Mouse (Mus musculus) midbrain, embryonic 11.5 days (tissue): ENCODE measurements around the gene D10Jhu81e. TPM values are rescaled to one million over a fixed set of nuclear protein-coding genes. Genes with fewer than 3 reads are reported as not detected.

ENCODE experiments used
- ATAC-seq: fragments of 200-750 bp; cut with Nextera tagmentation; 2 replicates; pipeline ENCODE4 v1.8.0; 2017; ENCODE audit warnings: moderate TSS enrichment, moderate library complexity; ENCODE audit not compliant: low FRiP score
- DNase-seq: peaks from one replicate; pipeline ENCODE4 v3.0.0; 2015; ENCODE audit warnings: low spot score; ENCODE audit errors: missing footprints
- H3K27ac ChIP-seq: fragments of 300-500 bp; sonication (generic); 2 replicates; pipeline ENCODE4 v1.5.1; 2014; ENCODE audit warnings: low read depth, low read length
- H3K27me3 ChIP-seq: fragments of 300-500 bp; sonication (generic); 2 replicates; pipeline ENCODE4 v1.6.1; 2014; ENCODE audit warnings: mild to moderate bottlenecking, low read length, moderate library complexity, mixed read lengths; ENCODE audit not compliant: control insufficient read depth, insufficient read depth
- H3K36me3 ChIP-seq: fragments of 300-500 bp; sonication (generic); 2 replicates; pipeline ENCODE4 v1.6.1; 2014; ENCODE audit warnings: mild to moderate bottlenecking, low read length, moderate library complexity, mixed read lengths; ENCODE audit not compliant: control insufficient read depth, insufficient read depth
- H3K4me1 ChIP-seq: fragments of 300-500 bp; sonication (generic); 2 replicates; pipeline ENCODE4 v1.6.1; 2014; ENCODE audit warnings: low read length; ENCODE audit not compliant: control insufficient read depth, insufficient read depth
- H3K4me2 ChIP-seq: fragments of 300-500 bp; sonication (generic); 2 replicates; pipeline ENCODE4 v1.6.1; 2014; ENCODE audit warnings: mild to moderate bottlenecking, moderate library complexity
- H3K4me3 ChIP-seq: fragments of 300-500 bp; sonication (generic); 2 replicates; pipeline ENCODE4 v1.5.1; 2014; ENCODE audit warnings: low read depth, low read length
- H3K9ac ChIP-seq: fragments of 300-500 bp; sonication (generic); 2 replicates; pipeline ENCODE4 v1.6.1; 2014; ENCODE audit warnings: low read length
- H3K9me3 ChIP-seq: fragments of 300-500 bp; sonication (generic); 2 replicates; pipeline ENCODE4 v1.6.1; 2016; ENCODE audit warnings: low read length; ENCODE audit not compliant: control insufficient read depth
- WGBS: fragments of 180-500 bp; shearing (Covaris S2); extraction: QIAGEN DNeasy Blood & Tissue Kit; methylation state at CpG from one replicate; pipeline ENCODE4 v1.1.7; 2014; 5-methylcytosine and 5-hydroxymethylcytosine counted together
- polyA plus RNA-seq: library from polyadenylated mRNA; unstranded; fragments of >200 nt; fragmentation: Nextera tagmentation; extraction: Ambion mirVana; gene quantifications from 2 replicates; pipeline ENCODE4 v1.2.1, GENCODE M21; 2014

Gene D10Jhu81e
- polyA plus RNA-seq, 1 experiment from 2014 or later, result 20.9 TPM

DNA sequence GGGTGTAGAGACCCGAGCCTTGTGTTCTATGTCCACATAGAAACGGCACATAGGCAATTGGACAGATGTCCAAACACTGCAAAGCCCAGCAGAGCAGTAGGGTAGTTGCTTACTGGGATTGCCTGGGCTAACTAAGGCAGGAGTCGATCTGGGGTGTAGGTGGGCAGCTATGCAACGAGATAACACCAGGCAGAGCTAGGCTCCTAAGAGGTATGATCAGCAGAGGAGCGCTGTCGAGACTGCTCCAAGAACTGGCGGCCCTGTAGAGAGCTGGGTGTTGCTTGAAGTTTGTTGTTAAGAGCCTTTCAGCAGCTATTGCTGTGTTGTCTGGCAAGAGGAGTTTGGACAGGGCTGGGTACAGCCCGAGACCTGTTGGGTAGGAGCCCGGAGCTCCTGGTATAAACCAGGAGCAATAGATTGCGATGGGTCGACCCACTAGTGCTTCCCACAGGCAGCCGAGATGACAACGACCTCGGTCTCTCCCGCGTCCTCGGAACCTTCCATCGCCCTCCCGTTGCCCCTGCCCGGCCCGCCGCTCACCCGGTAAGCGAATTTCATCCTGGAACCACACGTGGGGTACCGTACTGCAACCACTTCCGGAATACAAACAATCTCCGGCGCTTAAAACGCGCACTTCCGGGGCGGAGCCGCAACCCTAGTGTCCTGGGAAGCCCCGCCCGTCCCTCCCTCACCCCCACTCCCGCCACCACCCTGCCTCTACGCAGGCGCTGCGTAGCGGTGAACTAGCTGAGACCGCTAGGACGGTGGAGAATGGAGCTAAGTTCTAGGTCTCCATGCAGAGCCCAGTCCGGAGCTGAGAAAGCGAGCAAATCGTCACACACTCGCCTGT, 15.2 kb upstream of the D10Jhu81e start, which contains the start of gene Pwp2:
Gene Pwp2 (minus strand): TSS at position 619 of the 850 bp plus-strand sequence.
- Histone ChIP-seq H3K4me1 (peaks cover 6% of the 10 kb centered on the region), H3K27ac (peak within 1 kb of the TSS; percentile 48; the same call in 1 of the 2 replicates), H3K27me3 (no peaks in the 10 kb centered on the region), H3K4me3 (peak within 1 kb of the TSS; percentile 45), H3K9me3 (no peaks in the 10 kb centered on the region), H3K4me2 (peak within 1 kb of the TSS; percentile 85), H3K9ac (peak within 1 kb of the TSS; percentile 59), H3K36me3 (peaks cover 19% of the 10 kb centered on the region)
- peak; percentile 99 for DNase-seq
- ATAC-seq, result peak; percentile 97
- WGBS, result 2% methylated on average over 47 of the region's 47 CpGs

DNA sequence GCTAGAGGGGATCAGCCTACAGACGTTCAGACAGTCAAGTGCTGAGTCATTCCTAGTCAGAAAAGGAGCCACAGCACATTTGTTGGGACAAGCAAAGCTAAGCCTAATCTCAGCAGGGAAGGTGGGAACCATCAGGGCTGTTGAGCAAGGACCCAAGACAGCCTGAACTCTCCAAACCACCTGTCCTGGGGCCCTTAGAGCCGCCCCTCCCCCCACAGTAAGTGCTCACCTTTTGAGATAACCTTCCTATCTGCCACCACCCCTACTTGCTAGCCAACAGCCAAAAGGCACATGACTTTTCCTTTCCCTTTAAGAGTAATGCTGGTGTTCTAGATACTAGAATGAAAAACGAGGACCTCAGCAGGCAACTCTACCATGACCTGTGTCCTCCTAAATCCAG, 14.0 kb upstream of the D10Jhu81e start:
- no peaks in the 10 kb centered on the region for H3K27me3 ChIP-seq
- peaks cover 21% of the 10 kb centered on the region for H3K36me3 ChIP-seq
- peak overlapping the region; percentile 85; the same call in 1 of the 2 replicates for H3K4me2 ChIP-seq
- H3K9me3 ChIP-seq, result no peaks in the 10 kb centered on the region
- peaks cover 6% of the 10 kb centered on the region for H3K4me1 ChIP-seq
- 79% methylated on average over 3 of the region's 3 CpGs for WGBS
- no peak for DNase-seq
- no peak overlapping the region for H3K27ac ChIP-seq
- no peak overlapping the region; the same call in 1 of the 2 replicates for H3K4me3 ChIP-seq
- no peak overlapping the region; the same call in 1 of the 2 replicates for H3K9ac ChIP-seq
- ATAC-seq, result no peak

DNA sequence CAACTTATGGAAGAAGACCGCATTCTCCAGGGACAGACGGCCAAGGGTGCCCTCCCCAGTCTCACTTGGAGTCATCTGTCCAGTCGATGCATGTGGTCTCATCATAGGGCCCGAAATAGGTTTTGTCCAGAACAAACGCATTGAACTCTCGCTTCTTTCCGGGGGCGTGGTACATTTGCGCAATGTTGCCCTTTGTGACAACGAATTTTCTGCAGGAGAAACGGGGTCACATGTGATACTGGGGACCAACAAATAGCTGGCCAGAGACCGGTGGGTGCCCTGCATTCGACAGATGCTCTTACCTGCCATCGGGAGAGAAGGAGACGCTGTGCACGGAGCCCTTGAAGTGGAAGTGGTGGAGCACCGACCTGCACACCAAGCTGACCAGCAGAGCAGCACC, 12.7 kb upstream of the D10Jhu81e start:
- 97% methylated on average over 17 of the region's 17 CpGs for WGBS
- Histone ChIP-seq H3K27me3 (no peaks in the 10 kb centered on the region), H3K9me3 (no peaks in the 10 kb centered on the region), H3K4me2 (no peak overlapping the region), H3K4me1 (peaks cover 6% of the 10 kb centered on the region), H3K9ac (no peak overlapping the region), H3K4me3 (no peak overlapping the region), H3K36me3 (peaks cover 19% of the 10 kb centered on the region), H3K27ac (no peak overlapping the region)
- DNase-seq (no peak), ATAC-seq (no peak)

DNA sequence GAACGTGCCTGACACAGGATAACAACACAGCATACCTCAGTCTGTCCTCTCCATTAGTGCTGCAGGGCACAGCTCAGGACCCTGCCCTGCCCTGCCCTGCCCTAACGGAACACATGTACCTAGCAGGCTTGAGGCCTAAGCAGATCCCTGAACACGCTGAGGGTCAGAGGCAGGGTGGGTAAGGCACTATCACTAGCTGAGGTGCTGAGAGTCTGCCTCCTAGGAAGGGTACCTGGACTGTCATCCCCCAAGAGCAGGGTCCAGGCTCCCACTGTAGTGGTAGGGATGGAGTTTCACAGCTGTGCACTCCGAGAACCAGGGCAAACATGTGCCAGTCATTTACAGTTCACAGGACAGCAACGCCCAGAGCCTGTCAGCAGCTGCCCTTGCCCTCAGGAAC, 4.9 kb upstream of the D10Jhu81e start:
- peaks cover 2% of the 10 kb centered on the region; the same call in 1 of the 2 replicates for H3K4me1 ChIP-seq
- H3K27me3 ChIP-seq, result no peaks in the 10 kb centered on the region
- H3K4me2 ChIP-seq, result no peak overlapping the region
- ATAC-seq (no peak), DNase-seq (peak; percentile 62)
- H3K9ac ChIP-seq, result no peak overlapping the region
- H3K27ac ChIP-seq, result no peak overlapping the region
- no peak overlapping the region for H3K4me3 ChIP-seq
- H3K9me3 ChIP-seq, result no peaks in the 10 kb centered on the region
- H3K36me3 ChIP-seq, result peaks cover 37% of the 10 kb centered on the region
- 95% methylated on average over 5 of the region's 5 CpGs for WGBS

DNA sequence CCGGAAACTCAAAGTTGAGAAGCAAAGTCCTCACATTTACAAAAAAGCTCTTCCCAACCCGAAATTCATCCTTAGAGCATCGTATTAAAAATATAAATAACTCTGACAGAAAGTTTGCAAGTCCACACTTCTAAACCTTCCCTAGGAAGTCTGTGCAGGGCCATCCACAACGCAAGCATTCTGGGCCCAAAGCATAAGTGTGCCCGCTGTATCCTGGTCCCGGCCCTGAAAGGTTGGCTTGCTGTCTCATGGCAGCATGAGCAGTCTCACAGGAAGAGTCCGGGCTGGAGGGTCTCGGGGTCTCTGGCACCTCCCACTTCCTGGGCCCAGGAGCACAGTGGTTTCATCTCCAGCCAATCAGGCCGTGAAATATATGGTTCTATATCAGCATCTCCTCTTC, 2.0 kb upstream of the D10Jhu81e start:
- ATAC-seq, result no peak
- no peak for DNase-seq
- no peak overlapping the region for H3K27ac ChIP-seq
- no peaks in the 10 kb centered on the region for H3K9me3 ChIP-seq
- no peak overlapping the region for H3K4me3 ChIP-seq
- 89% methylated on average over 9 of the region's 9 CpGs for WGBS
- peaks cover 31% of the 10 kb centered on the region for H3K36me3 ChIP-seq
- no peaks in the 10 kb centered on the region for H3K27me3 ChIP-seq
- H3K9ac ChIP-seq, result no peak overlapping the region
- no peak overlapping the region for H3K4me2 ChIP-seq
- H3K4me1 ChIP-seq, result peaks cover 6% of the 10 kb centered on the region

DNA sequence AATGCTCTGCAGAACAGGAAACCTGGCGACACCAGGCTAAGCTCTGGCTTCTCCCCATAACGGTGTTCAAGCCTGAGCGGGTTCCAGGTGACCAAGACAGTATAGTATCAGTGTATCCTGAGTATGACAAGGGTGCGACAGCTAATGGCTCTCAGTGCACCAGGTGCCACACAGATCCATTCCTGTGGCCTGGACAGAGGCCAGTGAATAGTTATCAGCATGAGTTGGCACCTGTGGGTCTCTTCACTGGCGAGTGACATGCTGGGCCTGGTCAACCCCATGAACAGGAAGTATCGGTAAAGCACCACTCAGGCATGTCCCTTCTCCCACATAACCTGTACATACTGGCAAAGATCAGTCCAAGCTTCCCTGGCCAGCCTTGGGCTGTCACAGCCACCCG, 1.5 kb upstream of the D10Jhu81e start:
- H3K9me3 ChIP-seq, result no peaks in the 10 kb centered on the region
- no peak overlapping the region for H3K27ac ChIP-seq
- H3K4me3 ChIP-seq, result no peak overlapping the region
- ATAC-seq, result no peak
- H3K4me1 ChIP-seq, result peaks cover 6% of the 10 kb centered on the region
- peaks cover 28% of the 10 kb centered on the region for H3K36me3 ChIP-seq
- H3K9ac ChIP-seq, result no peak overlapping the region
- no peaks in the 10 kb centered on the region for H3K27me3 ChIP-seq
- DNase-seq, result peak; percentile 21
- H3K4me2 ChIP-seq, result no peak overlapping the region
- 94% methylated on average over 7 of the region's 7 CpGs for WGBS

DNA sequence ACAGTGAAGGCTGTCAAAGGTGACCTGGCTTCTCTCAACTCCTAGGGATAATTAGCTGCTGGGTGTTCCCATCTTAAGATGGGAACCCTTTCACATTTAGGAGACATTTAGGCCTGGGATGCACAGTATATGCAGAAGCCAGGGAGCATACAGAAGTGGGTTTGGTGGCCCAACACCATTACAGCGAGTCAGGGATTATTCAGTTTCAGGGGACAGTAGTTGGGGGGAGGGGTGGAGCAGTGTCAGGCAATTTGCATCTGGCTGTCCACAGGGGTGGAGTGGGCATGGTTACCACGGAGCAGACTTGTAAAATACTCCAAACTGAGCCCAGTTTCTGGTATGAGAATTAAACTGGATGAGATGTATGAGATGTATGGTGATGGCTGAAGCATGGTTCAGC, 863 bp upstream of the D10Jhu81e start:
- Histone ChIP-seq H3K9ac (no peak overlapping the region), H3K4me3 (no peak overlapping the region), H3K4me1 (peaks cover 6% of the 10 kb centered on the region), H3K27ac (no peak overlapping the region), H3K4me2 (no peak overlapping the region), H3K36me3 (peaks cover 22% of the 10 kb centered on the region), H3K9me3 (no peaks in the 10 kb centered on the region), H3K27me3 (no peaks in the 10 kb centered on the region)
- DNase-seq (peak; percentile 73), ATAC-seq (no peak)
- 65% methylated on average over 2 of the region's 2 CpGs for WGBS

DNA sequence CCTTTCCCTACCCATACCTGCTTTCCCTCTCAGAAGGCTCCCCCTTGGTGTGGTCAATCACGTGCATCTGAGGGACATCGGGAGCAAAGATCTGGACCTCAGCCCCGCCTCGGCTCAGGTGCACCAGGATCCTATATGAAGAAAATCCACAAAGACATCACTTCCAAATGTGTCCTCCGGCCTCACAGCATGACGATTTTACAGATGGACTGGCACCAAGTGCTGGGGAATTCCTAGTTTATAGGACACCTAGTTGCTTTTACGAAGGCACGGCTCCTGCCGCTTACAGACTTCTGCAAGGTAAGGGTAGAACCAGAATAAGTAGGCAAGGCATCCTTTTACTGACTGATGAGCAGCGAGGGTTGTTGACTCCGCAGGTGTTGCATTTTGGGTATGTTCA, 790 bp downstream of the D10Jhu81e start:
- Histone ChIP-seq H3K9me3 (no peaks in the 10 kb centered on the region), H3K9ac (peak overlapping the region; percentile 77; the same call in 1 of the 2 replicates), H3K27me3 (no peaks in the 10 kb centered on the region), H3K4me3 (peak overlapping the region; percentile 71), H3K4me1 (peaks cover 6% of the 10 kb centered on the region), H3K4me2 (peak overlapping the region; percentile 94), H3K27ac (no peak overlapping the region), H3K36me3 (peaks cover 17% of the 10 kb centered on the region)
- WGBS, result 83% methylated on average over 11 of the region's 11 CpGs
- DNase-seq (no peak), ATAC-seq (no peak)

DNA sequence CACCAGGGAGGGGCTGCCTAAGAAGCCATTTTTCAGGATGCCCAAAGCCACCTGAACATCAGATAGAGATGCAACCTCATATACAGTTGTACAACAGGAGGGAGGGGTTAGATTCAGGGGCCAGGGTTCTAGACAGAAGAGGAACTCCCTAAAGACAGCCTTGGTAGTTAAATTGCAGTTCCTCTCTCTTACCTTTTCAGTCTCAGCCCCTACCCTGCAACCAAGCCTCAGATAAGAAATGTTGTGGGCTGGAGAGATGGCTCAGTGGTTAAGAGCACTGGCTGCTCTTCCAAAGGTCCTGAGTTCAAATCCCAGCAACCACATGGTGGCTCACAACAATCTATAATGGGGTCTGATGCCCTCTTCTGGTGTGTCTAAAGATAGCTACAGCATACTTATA, 1.8 kb downstream of the D10Jhu81e start:
- Histone ChIP-seq H3K36me3 (peaks cover 12% of the 10 kb centered on the region), H3K4me2 (no peak overlapping the region), H3K4me1 (peaks cover 6% of the 10 kb centered on the region), H3K9me3 (no peaks in the 10 kb centered on the region), H3K9ac (no peak overlapping the region), H3K27me3 (no peaks in the 10 kb centered on the region), H3K27ac (no peak overlapping the region), H3K4me3 (no peak overlapping the region)
- DNase-seq (peak; percentile 35), ATAC-seq (no peak)
